Mouse (Mus musculus) lung, postnatal 4 days (tissue): ENCODE results near the gene Clasp2.
A peak's percentile ranks its signal among the peaks of the same experiment; 100 is the strongest.
"Not testable (repeated sequence)": the region's sequence is repeated elsewhere in the genome, so short reads cannot be mapped to it uniquely, and the experiment has no call there.

ENCODE experiments used
- DNase-seq, 2 experiments: peaks; one replicate each; pipeline ENCODE4 v3.0.0; 2021

Gene Clasp2

GRCm38 (mm10) chr9:113822150-113822549, 80.9 kb downstream of the Clasp2 start:
- DNase-seq = no peak

- peak in 1 of 2 experiments; percentile 22 for DNase-seq
These were observed 87.4 kb downstream of the Clasp2 start for GRCm38 (mm10) chr9:113828719-113829118.

GRCm38 (mm10) chr9:113830219-113830618, 88.9 kb downstream of the Clasp2 start:
- no peak for DNase-seq

- peak; percentile 8 to 27 for DNase-seq
These were observed 92.2 kb downstream of the Clasp2 start for GRCm38 (mm10) chr9:113833481-113833880.

GRCm38 (mm10) chr9:113837001-113837400, 95.7 kb downstream of the Clasp2 start:
- no peak for DNase-seq

GRCm38 (mm10) chr9:113837461-113837860, 96.2 kb downstream of the Clasp2 start:
- no peak for DNase-seq

GRCm38 (mm10) chr9:113844029-113844428, 102.8 kb downstream of the Clasp2 start:
- DNase-seq = no peak

- DNase-seq = no peak
These were observed 114.2 kb downstream of the Clasp2 start for GRCm38 (mm10) chr9:113855441-113855840.

- DNase-seq = no peak
These were observed 116.1 kb downstream of the Clasp2 start for GRCm38 (mm10) chr9:113857281-113857928.

GRCm38 (mm10) chr9:113857929-113858440, 116.7 kb downstream of the Clasp2 start:
- DNase-seq = no peak

GRCm38 (mm10) chr9:113859420-113859819, 118.1 kb downstream of the Clasp2 start:
- peak in 1 of 2 experiments; percentile 24 for DNase-seq

- no peak for DNase-seq
These were observed 122.2 kb downstream of the Clasp2 start for GRCm38 (mm10) chr9:113863370-113863999.

- DNase-seq = no peak
These were observed 126.7 kb downstream of the Clasp2 start for GRCm38 (mm10) chr9:113867951-113868350.

GRCm38 (mm10) chr9:113894903-113895302, 153.6 kb downstream of the Clasp2 start:
- no peak for DNase-seq

GRCm38 (mm10) chr9:113903136-113903535, 161.9 kb downstream of the Clasp2 start:
- DNase-seq = peak; percentile 41 to 53

- DNase-seq = not testable (repeated sequence)
These were observed 163.0 kb downstream of the Clasp2 start for GRCm38 (mm10) chr9:113904315-113904714.

- no peak for DNase-seq
These were observed 174.5 kb downstream of the Clasp2 start for GRCm38 (mm10) chr9:113915789-113916188.

- DNase-seq = no peak
These were observed 181.4 kb downstream of the Clasp2 start for GRCm38 (mm10) chr9:113922677-113923076.

- DNase-seq = no peak
These were observed 183.6 kb downstream of the Clasp2 start for GRCm38 (mm10) chr9:113924883-113925282.

GRCm38 (mm10) chr9:113928591-113928990, 187.3 kb downstream of the Clasp2 start:
- peak in 1 of 2 experiments; percentile 17 for DNase-seq

- no peak for DNase-seq
These were observed 188.4 kb downstream of the Clasp2 start for GRCm38 (mm10) chr9:113929676-113930075.

GRCm38 (mm10) chr9:113930534-113931374, 189.5 kb downstream of the Clasp2 start, which contains the start of gene Ubp1:
Gene Ubp1, plus strand, starts transcription at chr9:113930934.
- peak; percentile 96 to 99 for DNase-seq
